Mouse (Mus musculus) cerebellum, postnatal 14 days (tissue): ENCODE measurements around the gene Tmed1.
"Not testable (repeated sequence)": the region's sequence is repeated elsewhere in the genome, so short reads cannot be mapped to it uniquely, and the experiment has no call there.

Source experiments
- DNase-seq, 2 experiments: peaks; one replicate each; pipeline ENCODE4 v3.0.0; 2021; ENCODE audit warnings: mixed read lengths in 2 of 2

The Tmed1 gene

GRCm38 (mm10) chr9:21525937-21526633, 16.0 kb upstream of the Tmed1 start, which contains the start of gene AB124611:
Gene AB124611, plus strand, starts transcription at chr9:21526176.
- no peak for DNase-seq

GRCm38 (mm10) chr9:21525142-21525936, 15.3 kb upstream of the Tmed1 start:
- DNase-seq = no peak

- not testable (repeated sequence) for DNase-seq
Observed at GRCm38 (mm10) chr9:21518690-21519089, 8.6 kb upstream of the Tmed1 start.

DNA sequence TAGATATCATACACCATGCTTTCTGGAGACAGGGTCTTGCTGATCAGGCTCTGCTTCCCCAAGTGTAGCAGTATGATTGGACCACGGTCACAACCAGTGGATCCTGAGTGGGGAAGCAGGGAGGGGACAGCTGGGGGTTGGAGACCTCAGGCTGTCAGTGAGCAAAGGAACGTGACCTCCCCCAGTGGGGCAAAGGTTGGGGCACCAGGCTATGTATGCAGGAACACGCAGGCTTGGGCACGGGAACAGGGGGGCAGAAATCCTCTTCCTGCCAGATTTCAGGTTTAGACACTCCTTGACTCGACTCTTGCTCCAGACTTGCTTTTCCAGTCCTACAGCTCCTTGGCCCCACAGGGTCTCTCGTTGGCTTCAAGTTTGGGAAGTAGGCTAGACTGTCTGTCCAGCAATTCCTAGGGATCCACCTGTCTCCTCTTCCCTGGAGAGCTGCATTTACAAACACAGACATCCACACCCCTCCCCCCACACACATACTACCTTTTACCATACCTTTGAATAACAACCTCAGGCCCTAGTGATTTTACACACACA, 8.0 kb upstream of the Tmed1 start:
- no peak for DNase-seq

GRCm38 (mm10) chr9:21513466-21513865, 3.4 kb upstream of the Tmed1 start:
- DNase-seq = no peak

GRCm38 (mm10) chr9:21511052-21511451, 1.0 kb upstream of the Tmed1 start:
- DNase-seq = no peak

GRCm38 (mm10) chr9:21510689-21511015, 600 bp upstream of the Tmed1 start:
- no peak for DNase-seq

- no peak for DNase-seq
Observed at GRCm38 (mm10) chr9:21508871-21509404, 1.1 kb downstream of the Tmed1 start.

GRCm38 (mm10) chr9:21507753-21508430, 2.2 kb downstream of the Tmed1 start:
- DNase-seq = peak in 1 of 2 experiments; percentile 44

DNA sequence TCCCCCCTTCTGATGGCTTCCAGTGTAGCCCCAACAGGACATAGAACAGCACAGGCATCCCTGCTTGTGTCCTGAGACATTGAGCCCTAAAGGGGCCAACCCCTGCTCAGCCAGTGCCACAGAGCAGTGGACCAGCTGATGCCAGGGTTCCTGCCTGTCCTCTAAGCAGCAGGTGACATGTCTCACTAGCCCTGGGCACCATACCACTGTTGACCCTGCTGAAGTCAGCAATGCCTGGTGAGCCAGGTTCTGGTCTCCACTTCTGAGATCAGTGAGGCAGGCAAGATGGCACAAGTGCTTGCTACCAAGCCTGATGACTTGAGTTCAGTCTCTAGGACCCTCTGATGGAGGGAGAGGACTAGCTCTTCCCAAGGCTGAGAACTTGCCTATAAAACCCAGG, 4.3 kb downstream of the Tmed1 start:
- no peak for DNase-seq

GRCm38 (mm10) chr9:21503352-21503751, 6.7 kb downstream of the Tmed1 start:
- DNase-seq = no peak

- DNase-seq = no peak
Observed at GRCm38 (mm10) chr9:21498284-21498902, 11.7 kb downstream of the Tmed1 start.

DNA sequence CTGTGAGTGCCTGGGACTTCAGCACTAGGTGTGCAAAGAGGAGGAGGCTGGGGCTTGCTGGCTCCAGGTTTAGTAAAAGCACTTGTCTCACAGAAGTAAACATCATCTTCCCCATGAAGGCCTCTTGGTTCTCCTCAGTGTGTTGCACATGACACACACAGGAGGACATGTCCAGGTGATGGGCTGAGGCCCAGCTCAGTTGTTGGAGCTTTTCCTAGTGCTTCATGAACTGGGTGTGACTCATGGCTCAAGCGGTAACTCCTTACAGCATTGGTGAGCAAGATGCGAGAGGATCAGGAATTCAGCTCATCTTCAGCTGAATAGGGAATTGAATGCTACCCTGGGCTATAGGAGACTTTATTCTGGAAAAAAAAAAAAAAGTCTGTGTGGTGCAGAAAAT, 12.4 kb downstream of the Tmed1 start:
- DNase-seq = no peak

- DNase-seq = no peak
Observed at GRCm38 (mm10) chr9:21497050-21497542, 13.0 kb downstream of the Tmed1 start.

- DNase-seq = no peak
Observed at GRCm38 (mm10) chr9:21496308-21497049, 13.6 kb downstream of the Tmed1 start.

GRCm38 (mm10) chr9:21494726-21495125, 15.3 kb downstream of the Tmed1 start:
- no peak for DNase-seq

DNA sequence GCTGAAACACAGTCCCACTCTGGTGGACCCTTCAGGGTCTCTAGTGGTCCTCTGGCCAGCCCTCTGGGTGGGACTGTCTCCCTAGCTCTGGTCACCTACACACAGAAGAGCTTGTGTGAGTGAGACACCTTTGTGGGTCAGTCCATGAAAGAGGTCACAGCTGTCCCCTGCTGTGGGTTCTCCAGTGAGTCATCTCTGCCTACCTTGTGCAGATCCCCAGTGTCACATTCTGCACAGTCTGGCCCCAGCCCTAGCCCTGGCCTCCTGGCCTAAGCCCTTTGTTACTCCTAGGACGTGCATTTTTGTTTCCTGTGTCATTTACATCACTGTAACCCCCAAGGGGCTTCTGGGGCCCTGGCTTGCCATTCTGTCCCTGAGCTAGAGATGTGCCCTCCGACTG, 16.1 kb downstream of the Tmed1 start:
- DNase-seq = no peak

DNA sequence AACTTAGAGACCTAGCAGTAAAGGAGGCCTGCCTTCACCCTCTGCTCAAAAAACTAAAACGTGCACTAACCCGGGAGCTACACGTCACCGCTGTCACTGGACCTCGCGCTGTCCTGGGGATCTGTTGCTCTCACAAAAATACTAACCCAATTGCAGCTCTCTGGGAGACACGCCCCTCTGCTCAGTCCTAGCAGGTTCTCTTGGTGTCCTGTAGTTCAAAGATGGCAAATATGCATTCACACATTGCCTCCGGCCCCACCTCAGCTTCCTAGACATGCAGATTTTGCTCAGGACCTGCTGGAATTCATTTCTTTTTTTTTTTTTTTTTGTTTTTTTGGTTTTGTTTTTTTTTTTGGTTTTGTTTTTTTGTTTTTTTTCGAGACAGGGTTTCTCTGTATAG, 19.4 kb downstream of the Tmed1 start:
- DNase-seq = no peak

GRCm38 (mm10) chr9:21488246-21488645, 21.8 kb downstream of the Tmed1 start:
- not testable (repeated sequence) for DNase-seq

GRCm38 (mm10) chr9:21484065-21484464, 26.0 kb downstream of the Tmed1 start:
- peak; percentile 68 to 78 for DNase-seq

DNA sequence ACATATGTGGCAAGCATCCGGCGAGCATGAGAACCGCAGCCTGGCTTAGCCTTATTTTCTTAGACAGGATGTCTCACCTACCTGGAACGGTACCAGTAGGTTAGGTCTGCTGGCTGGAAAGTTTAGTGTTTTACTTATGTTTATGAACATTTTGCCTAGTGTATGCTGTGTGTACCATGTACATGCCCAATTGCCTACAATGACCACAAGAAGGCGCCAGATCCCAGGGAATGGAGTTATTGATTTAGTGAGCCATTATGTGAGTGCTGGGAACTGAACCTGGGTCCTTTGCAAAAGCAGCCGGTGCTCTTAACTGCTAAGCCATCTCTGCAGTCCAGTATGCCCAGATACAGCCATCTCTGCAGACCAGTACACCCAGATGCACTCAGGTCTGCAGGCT, 32.3 kb downstream of the Tmed1 start:
- no peak for DNase-seq

DNA sequence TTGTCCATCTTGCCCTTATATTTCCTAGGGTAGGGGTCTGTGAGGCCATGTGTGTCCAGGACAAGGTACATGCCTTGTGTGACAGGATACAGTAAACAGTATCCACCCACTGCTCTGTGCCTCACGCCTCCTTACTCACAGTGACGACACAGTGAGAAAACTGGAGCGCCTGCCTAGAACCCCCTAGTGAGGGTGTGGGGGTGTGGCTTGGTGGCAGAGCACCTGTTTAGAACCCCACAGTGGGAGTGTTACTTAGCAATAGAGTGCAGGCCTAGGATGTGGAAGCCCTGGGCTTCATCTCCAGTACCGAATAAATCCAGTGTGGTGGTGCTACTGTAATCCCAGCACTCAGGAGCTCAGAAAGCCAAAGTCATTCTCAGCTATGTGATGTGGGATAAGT, 37.1 kb downstream of the Tmed1 start:
- no peak for DNase-seq
